Mouse (Mus musculus) stomach, embryonic 14.5 days (tissue): ENCODE data around the gene Mroh8. TPM values are rescaled to one million over a fixed set of nuclear protein-coding genes. Genes with fewer than 3 reads are reported as not detected.

ENCODE experiments used
- polyA plus RNA-seq: library from polyadenylated mRNA; unstranded; fragments of >200 nt; fragmentation: Nextera tagmentation; extraction: Ambion mirVana; gene quantifications from 2 replicates; pipeline ENCODE4 v1.2.1, GENCODE M21; 2014

Gene Mroh8
- polyA plus RNA-seq, 1 experiment from 2014 or later: 0.85 TPM

Other genes with a start within 250 kb of the Mroh8 start
- gene Soga1, start 200.3 kb downstream of the Mroh8 start, polyA plus RNA-seq: 7.3 and 8.1 TPM in 2 replicates
- not detected in 2 replicates for gene Tldc2, start 192.5 kb downstream of the Mroh8 start, polyA plus RNA-seq
- gene Samhd1, start 144.3 kb downstream of the Mroh8 start, polyA plus RNA-seq: 30.6 and 32.5 TPM in 2 replicates
- gene Rbl1, start 75.0 kb downstream of the Mroh8 start, polyA plus RNA-seq: 30.5 and 30.7 TPM in 2 replicates
- 301 and 324 TPM in 2 replicates for gene Rpn2, start 532 bp downstream of the Mroh8 start, polyA plus RNA-seq
- gene Ghrh, start 68.0 kb upstream of the Mroh8 start, polyA plus RNA-seq: not detected in 2 replicates
- gene Manbal, start 88.0 kb upstream of the Mroh8 start, polyA plus RNA-seq: 47.3 and 49.2 TPM in 2 replicates
- gene Src, start 138.9 kb upstream of the Mroh8 start, polyA plus RNA-seq: 17.1 and 17.2 TPM in 2 replicates